Mouse (Mus musculus) intestine, postnatal 0 days (tissue): ENCODE results near the gene Vkorc1l1. TPM values are rescaled to one million over a fixed set of nuclear protein-coding genes. Genes with fewer than 3 reads are reported as not detected.
"Not testable (repeated sequence)": the region's sequence is repeated elsewhere in the genome, so short reads cannot be mapped to it uniquely, and the experiment has no call there.

Source experiments
- ATAC-seq: fragments of 200-750 bp; cut with Nextera tagmentation; 2 replicates; pipeline ENCODE4 v1.8.0; 2017; ENCODE audit warnings: mild to moderate bottlenecking, moderate TSS enrichment, moderate library complexity
- H3K27ac ChIP-seq: fragments of 300-500 bp; sonication (generic); 2 replicates; pipeline ENCODE4 v1.5.1; 2014; ENCODE audit warnings: mild to moderate bottlenecking, low read depth, low read length, moderate library complexity
- H3K27me3 ChIP-seq: fragments of 300-500 bp; sonication (generic); replicated peaks from 2 replicates; pipeline ENCODE4 v1.6.1; 2014; ENCODE audit warnings: low read length, mixed read lengths; ENCODE audit not compliant: control insufficient read depth, insufficient read depth
- H3K36me3 ChIP-seq: fragments of 300-500 bp; sonication (generic); 2 replicates; pipeline ENCODE4 v1.6.1; 2014; ENCODE audit warnings: mild to moderate bottlenecking, moderate library complexity; ENCODE audit not compliant: control insufficient read depth, insufficient read depth
- H3K4me1 ChIP-seq: fragments of 300-500 bp; sonication (generic); replicated peaks from 2 replicates; pipeline ENCODE4 v1.6.1; 2014; ENCODE audit warnings: antibody characterized with exemption, low read length, mixed read lengths; ENCODE audit not compliant: control insufficient read depth, insufficient read depth
- H3K4me2 ChIP-seq: fragments of 300-500 bp; sonication (generic); replicated peaks from 2 replicates; pipeline ENCODE4 v1.6.1; 2014; ENCODE audit warnings: low read depth, mild to moderate bottlenecking, moderate library complexity
- H3K4me3 ChIP-seq: fragments of 300-500 bp; sonication (generic); 2 replicates; pipeline ENCODE4 v1.5.1; 2014; ENCODE audit warnings: low read depth, low read length
- H3K9ac ChIP-seq: fragments of 300-500 bp; sonication (generic); 2 replicates; pipeline ENCODE4 v1.6.1; 2014; ENCODE audit warnings: mild to moderate bottlenecking, low read depth, low read length
- H3K9me3 ChIP-seq: fragments of 300-500 bp; sonication (generic); 2 replicates; pipeline ENCODE4 v1.6.1; 2016; ENCODE audit warnings: mixed run types; ENCODE audit not compliant: control insufficient read depth
- CTCF ChIP-seq: sonication (generic); IDR thresholded peaks from 2 replicates; pipeline ENCODE4 v1.5.1; 2016; ENCODE audit warnings: low read depth, mild to moderate bottlenecking, control low read depth, antibody characterized with exemption, moderate library complexity
- WGBS: fragments of 180-500 bp; shearing (Covaris S2); extraction: QIAGEN DNeasy Blood & Tissue Kit; methylation state at CpG from one replicate; pipeline ENCODE4 v1.1.7; 2014; 5-methylcytosine and 5-hydroxymethylcytosine counted together
- polyA plus RNA-seq: library from polyadenylated mRNA; unstranded; fragments of >200 nt; fragmentation: Nextera tagmentation; extraction: Ambion mirVana; gene quantifications from 2 replicates; pipeline ENCODE4 v1.2.1, GENCODE M21; 2015

Vkorc1l1 gene
- polyA plus RNA-seq, 1 experiment from 2014 or later: 92.1 TPM

- Histone ChIP-seq H3K27ac (no peak overlapping the region), H3K36me3 (no peaks in the 10 kb centered on the region), H3K4me3 (peak overlapping the region; percentile 71), H3K4me1 (no peaks in the 10 kb centered on the region; the same call in 1 of the 2 replicates), H3K4me2 (peak overlapping the region; percentile 97), H3K9me3 (no peaks in the 10 kb centered on the region), H3K9ac (no peak overlapping the region), H3K27me3 (no peaks in the 10 kb centered on the region)
- no peak for TF ChIP-seq CTCF
- no peak for ATAC-seq
- WGBS: 72% methylated on average over 9 of the region's 9 CpGs
These were observed 32.6 kb upstream of the Vkorc1l1 start for GRCm38 (mm10) chr5:129909147-129909546.

GRCm38 (mm10) chr5:129909591-129909990 is 32.2 kb upstream of the Vkorc1l1 start:
- WGBS: 80% methylated on average over 7 of the region's 7 CpGs
- no peak overlapping the region for H3K27ac ChIP-seq
- H3K9ac ChIP-seq: no peak overlapping the region
- no peak for TF ChIP-seq CTCF
- ATAC-seq: no peak
- no peaks in the 10 kb centered on the region for H3K9me3 ChIP-seq
- no peaks in the 10 kb centered on the region; the same call in 1 of the 2 replicates for H3K4me1 ChIP-seq
- H3K27me3 ChIP-seq: no peaks in the 10 kb centered on the region
- no peaks in the 10 kb centered on the region for H3K36me3 ChIP-seq
- no peak overlapping the region for H3K4me2 ChIP-seq
- no peak overlapping the region for H3K4me3 ChIP-seq

- Histone ChIP-seq H3K9ac (no peak overlapping the region), H3K9me3 (no peaks in the 10 kb centered on the region), H3K27me3 (no peaks in the 10 kb centered on the region), H3K4me1 (no peaks in the 10 kb centered on the region), H3K36me3 (no peaks in the 10 kb centered on the region), H3K4me3 (no peak overlapping the region), H3K27ac (no peak overlapping the region), H3K4me2 (no peak overlapping the region)
- ATAC-seq: no peak
- TF ChIP-seq CTCF: peak; percentile 77
- 57% methylated on average over 2 of the region's 2 CpGs for WGBS
These were observed 27.7 kb upstream of the Vkorc1l1 start for GRCm38 (mm10) chr5:129914024-129914423.

DNA sequence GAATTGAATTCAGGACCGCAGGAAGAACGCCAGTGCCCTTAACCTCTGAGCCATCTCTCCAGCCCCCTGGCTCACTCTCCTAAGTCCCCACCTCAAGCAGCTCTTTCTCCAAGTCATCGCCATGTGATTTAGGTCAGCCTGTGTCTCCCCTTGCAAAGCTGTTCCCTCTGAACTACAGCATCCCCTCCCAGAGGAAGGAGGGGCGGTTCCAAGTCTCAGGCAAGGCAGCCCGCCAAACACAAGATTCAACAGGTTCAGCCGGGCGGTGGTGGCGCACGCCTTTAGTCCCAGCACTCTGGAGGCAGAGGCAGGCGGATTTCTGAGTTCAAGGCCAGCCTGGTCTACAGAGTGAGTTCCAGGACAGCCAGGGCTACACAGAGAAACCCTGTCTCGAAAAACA is 26.3 kb upstream of the Vkorc1l1 start:
- not testable (repeated sequence) for H3K9me3 ChIP-seq, H3K4me2 ChIP-seq, H3K36me3 ChIP-seq, H3K27ac ChIP-seq, H3K4me1 ChIP-seq, H3K27me3 ChIP-seq, H3K4me3 ChIP-seq, H3K9ac ChIP-seq, ATAC-seq
- 86% methylated on average over 11 of the region's 11 CpGs for WGBS

DNA sequence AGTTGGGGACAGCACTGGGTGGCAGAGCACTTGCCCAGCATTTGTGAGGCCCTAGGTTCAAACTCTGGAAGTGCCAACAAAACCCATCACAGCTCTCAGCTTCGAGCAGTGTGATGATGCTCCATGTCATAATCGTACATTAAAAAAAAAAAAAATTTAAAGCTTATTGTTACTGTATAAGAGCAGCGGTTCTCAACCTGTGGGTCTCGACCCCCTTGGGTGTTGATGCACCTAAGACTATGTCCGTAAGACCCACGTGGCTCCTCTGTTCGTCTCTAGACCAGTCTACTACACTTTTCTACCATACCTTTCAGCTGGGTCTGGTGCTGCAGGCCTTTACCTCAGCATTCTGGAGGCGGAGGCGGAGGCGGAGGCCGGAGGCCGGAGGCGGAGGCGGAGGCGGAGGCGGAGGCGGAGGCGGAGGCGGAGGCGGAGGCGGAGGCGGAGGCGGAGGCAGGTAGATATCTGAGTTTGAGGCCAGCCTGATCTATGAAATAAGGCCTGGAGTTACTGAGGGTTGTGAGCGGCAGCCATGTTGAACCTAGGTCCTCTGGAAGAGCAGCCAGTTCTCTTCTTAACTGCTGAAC is 23.6 kb upstream of the Vkorc1l1 start:
- H3K27ac ChIP-seq: no peak overlapping the region
- no peak for ATAC-seq
- H3K27me3 ChIP-seq: no peaks in the 10 kb centered on the region
- no peak overlapping the region for H3K9ac ChIP-seq
- no peak overlapping the region for H3K4me3 ChIP-seq
- H3K4me2 ChIP-seq: no peak overlapping the region
- TF ChIP-seq CTCF: no peak
- WGBS: 92% methylated on average over 24 of the region's 24 CpGs
- no peaks in the 10 kb centered on the region for H3K4me1 ChIP-seq
- H3K36me3 ChIP-seq: no peaks in the 10 kb centered on the region
- H3K9me3 ChIP-seq: no peaks in the 10 kb centered on the region

GRCm38 (mm10) chr5:129918752-129919151 is 23.0 kb upstream of the Vkorc1l1 start:
- ATAC-seq: no peak
- Histone ChIP-seq H3K27me3 (no peaks in the 10 kb centered on the region), H3K27ac (no peak overlapping the region), H3K36me3 (no peaks in the 10 kb centered on the region), H3K4me3 (no peak overlapping the region), H3K9me3 (no peaks in the 10 kb centered on the region), H3K4me2 (no peak overlapping the region), H3K4me1 (no peaks in the 10 kb centered on the region), H3K9ac (no peak overlapping the region)
- TF ChIP-seq CTCF: no peak
- 78% methylated on average over 9 of the region's 9 CpGs for WGBS

DNA sequence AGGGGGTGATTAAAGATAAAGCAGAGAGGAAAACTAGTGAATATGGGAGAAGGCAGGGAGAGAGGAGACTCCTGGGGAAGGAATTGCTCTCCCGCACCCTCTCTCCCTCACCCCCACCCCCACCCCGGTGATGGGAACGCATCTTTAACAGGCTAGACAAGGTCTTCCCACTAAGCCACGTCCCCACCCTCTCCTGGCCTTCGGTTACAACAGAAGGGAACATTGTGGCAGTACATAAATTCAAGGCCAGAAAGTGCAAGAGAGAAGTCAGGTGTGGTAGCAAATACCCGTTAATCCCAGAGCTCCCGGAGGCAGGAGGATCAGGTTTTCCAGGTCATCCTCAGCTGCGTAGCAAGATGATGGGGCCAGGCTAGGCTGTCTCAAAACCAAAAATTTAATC is 22.4 kb upstream of the Vkorc1l1 start:
- no peaks in the 10 kb centered on the region for H3K4me1 ChIP-seq
- H3K4me3 ChIP-seq: no peak overlapping the region
- no peaks in the 10 kb centered on the region for H3K27me3 ChIP-seq
- no peak overlapping the region for H3K9ac ChIP-seq
- ATAC-seq: no peak
- TF ChIP-seq CTCF: no peak
- WGBS: 59% methylated on average over 8 of the region's 8 CpGs
- H3K4me2 ChIP-seq: no peak overlapping the region
- no peak overlapping the region for H3K27ac ChIP-seq
- no peaks in the 10 kb centered on the region for H3K36me3 ChIP-seq
- no peaks in the 10 kb centered on the region for H3K9me3 ChIP-seq
